Mouse (Mus musculus): Measurements from ENCODE around the gene Cbx3. TPM values are rescaled to one million over a fixed set of nuclear protein-coding genes. Genes with fewer than 3 reads are reported as not detected.

Cbx3 gene
- 169 and 198 TPM in 2 replicates for polyA plus RNA-seq (2015; fragmentation: Nextera tagmentation; extraction: Ambion mirVana)

DNA sequence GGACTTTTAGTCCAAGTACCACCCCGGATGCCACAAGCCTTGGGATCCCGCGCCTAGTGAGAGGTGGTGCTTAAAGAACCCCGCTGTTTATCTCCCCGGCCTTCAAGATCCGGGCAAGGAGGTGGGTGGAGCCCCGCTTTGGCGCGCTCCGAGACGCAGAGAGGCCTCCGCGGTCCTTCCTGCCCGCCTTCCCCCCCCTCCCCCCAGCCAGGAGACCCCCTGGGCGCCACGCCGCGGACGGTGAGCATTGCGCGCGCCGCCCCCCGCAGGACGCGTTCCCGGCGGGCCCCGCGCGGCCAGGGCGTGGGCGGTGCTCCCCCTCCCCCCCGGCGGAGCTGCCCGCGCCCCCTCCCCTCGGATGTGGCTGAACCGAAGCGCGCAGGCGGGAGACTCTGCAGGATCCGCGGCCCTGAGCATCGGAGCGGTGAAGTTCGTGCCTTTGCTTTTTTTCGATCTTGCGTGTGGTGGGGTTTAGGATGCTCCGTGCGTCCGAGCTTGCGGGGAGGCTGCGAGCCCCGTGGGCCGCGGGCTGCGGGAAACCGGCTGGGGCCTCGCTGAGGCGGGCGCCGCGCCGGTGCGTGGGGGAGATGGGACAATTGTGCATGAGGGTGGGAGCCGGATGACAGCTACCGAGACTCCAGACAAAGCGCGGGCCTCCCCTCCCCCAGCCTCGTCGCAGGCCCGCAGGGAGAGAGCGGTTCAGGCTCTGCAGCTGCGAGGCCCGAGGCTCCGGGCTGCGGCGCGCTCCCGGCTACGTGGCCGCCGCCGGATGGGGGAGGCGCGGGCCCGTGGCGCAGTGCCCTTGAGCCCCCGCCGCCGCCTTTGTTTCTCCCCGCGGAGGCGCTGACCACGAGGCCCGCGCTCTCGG lies at the start of gene Cbx3:
Gene Cbx3, plus strand, starts transcription at position 50 of the 868 bp plus-strand sequence.
- no peaks in the 10 kb centered on the region for H3K9me3 ChIP-seq (replicated peaks; ENCODE audit: control insufficient read depth, low read length)
- peak within 1 kb of the TSS; percentile 56 for H3K4me2 ChIP-seq (ENCODE audit: low read depth, low read length)
- H3K27ac ChIP-seq (ENCODE audit: low read length): peak within 1 kb of the TSS; percentile 98
- H3K9ac ChIP-seq (ENCODE audit: low read depth, low read length): peak within 1 kb of the TSS; percentile 98
- H3K4me3 ChIP-seq (ENCODE audit: low read depth, low read length): peak within 1 kb of the TSS; percentile 94
- ATAC-seq (ENCODE audit: low read depth): peak; percentile 73
- H3K27me3 ChIP-seq (ENCODE audit: control insufficient read depth, insufficient read depth, low read depth, low read length): no peaks in the 10 kb centered on the region
- under 1% methylated on average over 85 of the region's 99 CpGs for WGBS (ENCODE audit: insufficient replicate concordance)
- H3K4me1 ChIP-seq (ENCODE audit: control insufficient read depth, low read depth, low read length): peaks cover 30% of the 10 kb centered on the region
- H3K36me3 ChIP-seq (ENCODE audit: control insufficient read depth, insufficient read depth): peaks cover 35% of the 10 kb centered on the region

DNA sequence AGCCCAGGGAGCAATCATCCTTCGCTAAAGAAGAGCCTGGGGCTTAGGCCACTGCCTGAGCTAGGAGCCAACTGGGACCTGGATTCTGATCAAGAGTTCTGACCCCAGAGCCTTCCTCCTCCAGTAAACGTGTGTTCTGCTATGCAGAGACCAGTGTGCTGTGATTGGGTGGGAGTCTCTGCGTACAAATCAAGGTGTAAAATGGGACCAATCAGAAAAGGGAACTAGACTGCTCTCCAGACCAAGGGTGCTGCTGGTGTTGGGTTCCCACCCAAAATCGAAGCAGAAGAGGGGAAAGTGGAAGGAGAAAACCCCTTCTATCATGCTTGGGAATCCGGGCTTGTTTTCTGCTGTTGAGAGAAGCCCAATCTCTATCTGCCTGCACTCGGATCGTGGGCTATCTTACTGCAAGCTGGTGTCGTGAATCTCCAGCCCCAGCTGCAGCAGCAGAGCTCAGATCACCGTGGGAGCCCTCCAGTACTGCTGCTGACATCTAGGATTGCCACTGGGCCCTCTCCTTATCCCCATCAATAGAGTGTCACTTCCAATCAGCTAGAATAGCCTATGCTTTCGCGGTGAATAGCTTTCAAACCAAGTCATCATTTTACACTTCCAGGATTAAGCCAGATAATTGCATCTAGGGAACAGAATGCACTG lies 46.6 kb upstream of the Cbx3 start:
- Histone ChIP-seq H3K4me2 (ENCODE audit: low read depth, low read length) (no peak overlapping the region), H3K9me3 (replicated peaks; ENCODE audit: control insufficient read depth, low read length) (no peaks in the 10 kb centered on the region), H3K9ac (ENCODE audit: low read depth, low read length) (no peak overlapping the region), H3K36me3 (ENCODE audit: control insufficient read depth, insufficient read depth) (no peaks in the 10 kb centered on the region), H3K27me3 (ENCODE audit: control insufficient read depth, insufficient read depth, low read depth, low read length) (no peaks in the 10 kb centered on the region), H3K4me3 (ENCODE audit: low read depth, low read length) (no peak overlapping the region), H3K27ac (ENCODE audit: low read length) (no peak overlapping the region), H3K4me1 (ENCODE audit: control insufficient read depth, low read depth, low read length) (peaks cover 3% of the 10 kb centered on the region; the same call in 1 of the 2 replicates)
- 33% methylated on average over 11 of the region's 11 CpGs for WGBS (ENCODE audit: insufficient replicate concordance)
- ATAC-seq (ENCODE audit: low read depth): no peak

DNA sequence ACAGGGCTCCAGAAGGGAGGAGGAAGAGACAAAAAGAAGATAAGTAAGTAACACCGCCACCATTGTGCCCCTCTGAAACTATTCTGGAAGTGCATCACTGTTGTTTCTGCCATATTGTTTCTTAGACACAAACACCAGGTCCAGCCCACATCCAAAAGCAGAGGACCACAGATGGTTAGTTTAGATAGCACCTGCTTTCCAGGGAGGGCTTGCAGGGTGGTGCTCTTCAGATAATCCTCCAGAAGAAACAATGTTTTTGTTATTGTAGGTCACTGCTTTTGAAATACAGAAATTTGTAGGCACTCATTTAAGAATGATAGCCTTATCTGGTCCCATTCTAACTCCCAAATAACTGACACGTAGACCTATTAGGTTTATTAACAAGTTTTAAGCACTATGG lies 45.6 kb upstream of the Cbx3 start:
- Histone ChIP-seq H3K9me3 (replicated peaks; ENCODE audit: control insufficient read depth, low read length) (no peaks in the 10 kb centered on the region), H3K4me1 (ENCODE audit: control insufficient read depth, low read depth, low read length) (peaks cover 3% of the 10 kb centered on the region; the same call in 1 of the 2 replicates), H3K4me3 (ENCODE audit: low read depth, low read length) (no peak overlapping the region), H3K27ac (ENCODE audit: low read length) (no peak overlapping the region), H3K4me2 (ENCODE audit: low read depth, low read length) (no peak overlapping the region), H3K27me3 (ENCODE audit: control insufficient read depth, insufficient read depth, low read depth, low read length) (no peaks in the 10 kb centered on the region), H3K9ac (ENCODE audit: low read depth, low read length) (no peak overlapping the region), H3K36me3 (ENCODE audit: control insufficient read depth, insufficient read depth) (no peaks in the 10 kb centered on the region)
- 32% methylated on average over 2 of the region's 2 CpGs for WGBS (ENCODE audit: insufficient replicate concordance)
- ATAC-seq (ENCODE audit: low read depth): peak; percentile 39; the same call in 1 of the 2 replicates

DNA sequence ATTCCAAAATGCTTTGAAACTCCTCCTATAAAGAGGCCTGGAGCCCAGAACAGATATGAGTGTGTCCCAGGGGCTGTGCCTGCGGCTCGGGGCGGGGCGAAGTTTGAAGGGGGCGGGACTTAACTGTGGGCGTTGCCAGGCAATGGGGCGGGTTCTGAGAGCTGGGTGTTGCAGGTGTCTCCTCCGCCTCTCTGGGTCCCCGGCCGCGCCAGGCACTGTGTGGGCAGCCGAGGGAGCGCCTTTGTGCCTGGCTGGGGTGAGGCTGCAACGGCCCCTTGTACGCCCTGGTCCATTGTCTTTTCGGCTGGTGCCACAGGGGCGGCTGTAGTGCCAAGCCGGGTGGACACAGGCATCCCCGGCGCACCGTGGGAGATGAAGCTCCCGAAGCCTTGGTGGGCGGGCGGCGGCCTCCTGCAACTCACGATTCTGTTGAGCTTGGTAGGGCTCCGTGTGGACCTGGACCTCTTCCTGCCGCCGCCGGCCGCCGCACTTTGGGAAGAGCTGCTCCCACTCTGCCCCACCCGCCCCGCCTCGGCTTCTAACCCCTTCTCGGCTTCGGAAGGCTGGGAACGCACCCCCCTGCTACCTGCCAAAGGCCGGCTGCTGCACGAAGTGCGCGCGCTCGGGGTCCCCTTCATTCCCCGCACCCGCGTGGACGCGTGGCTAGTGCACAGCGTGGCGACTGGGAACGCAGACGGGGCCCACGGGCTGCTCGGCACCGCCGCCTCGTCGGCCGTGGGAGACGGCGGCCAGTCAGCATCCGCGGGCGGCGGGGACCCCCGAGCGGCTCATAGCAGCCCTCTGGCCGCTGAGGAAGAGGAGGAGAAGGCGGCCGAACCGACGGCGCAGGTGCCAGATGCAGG lies 37.4 kb upstream of the Cbx3 start, which contains the start of gene Nfe2l3:
Gene Nfe2l3, plus strand, starts transcription at position 136 of the 863 bp plus-strand sequence.
- peak within 1 kb of the TSS; percentile 75 for H3K4me2 ChIP-seq (ENCODE audit: low read depth, low read length)
- H3K36me3 ChIP-seq (ENCODE audit: control insufficient read depth, insufficient read depth): no peaks in the 10 kb centered on the region
- 1% methylated on average over 74 of the region's 74 CpGs for WGBS (ENCODE audit: insufficient replicate concordance)
- H3K4me1 ChIP-seq (ENCODE audit: control insufficient read depth, low read depth, low read length): peaks cover 13% of the 10 kb centered on the region
- H3K27ac ChIP-seq (ENCODE audit: low read length): no peak within 1 kb of the TSS
- no peak within 1 kb of the TSS for H3K9ac ChIP-seq (ENCODE audit: low read depth, low read length)
- peak within 1 kb of the TSS; percentile 47 for H3K4me3 ChIP-seq (ENCODE audit: low read depth, low read length)
- H3K27me3 ChIP-seq (ENCODE audit: control insufficient read depth, insufficient read depth, low read depth, low read length): peaks cover 42% of the 10 kb centered on the region
- no peaks in the 10 kb centered on the region for H3K9me3 ChIP-seq (replicated peaks; ENCODE audit: control insufficient read depth, low read length)
- ATAC-seq (ENCODE audit: low read depth): peak; percentile 90

DNA sequence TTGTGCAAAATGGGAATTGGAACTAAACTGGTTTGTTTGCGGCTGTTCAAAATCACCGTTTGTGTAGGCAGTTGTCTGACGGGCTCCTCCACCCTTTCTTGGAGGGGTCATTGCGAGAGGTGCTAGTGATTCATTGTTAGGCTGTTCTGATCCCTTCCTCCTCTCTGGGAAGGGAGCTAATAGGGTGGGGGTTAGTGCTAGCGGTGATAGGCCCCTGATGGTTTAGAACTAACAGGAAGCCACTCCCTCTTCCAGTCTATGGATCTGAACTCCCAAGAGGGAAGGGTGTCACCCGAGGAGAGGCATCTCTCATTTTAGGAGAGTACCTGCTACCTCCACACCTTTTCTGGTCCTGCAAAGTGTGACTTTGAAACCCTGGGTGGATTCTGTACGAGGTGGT lies 35.9 kb upstream of the Cbx3 start:
- Histone ChIP-seq H3K9me3 (replicated peaks; ENCODE audit: control insufficient read depth, low read length) (no peaks in the 10 kb centered on the region), H3K27ac (ENCODE audit: low read length) (no peak overlapping the region), H3K4me2 (ENCODE audit: low read depth, low read length) (no peak overlapping the region), H3K36me3 (ENCODE audit: control insufficient read depth, insufficient read depth) (no peaks in the 10 kb centered on the region), H3K9ac (ENCODE audit: low read depth, low read length) (no peak overlapping the region), H3K4me1 (ENCODE audit: control insufficient read depth, low read depth, low read length) (peaks cover 13% of the 10 kb centered on the region), H3K27me3 (ENCODE audit: control insufficient read depth, insufficient read depth, low read depth, low read length) (peaks cover 45% of the 10 kb centered on the region), H3K4me3 (ENCODE audit: low read depth, low read length) (no peak overlapping the region)
- ATAC-seq (ENCODE audit: low read depth): no peak
- 35% methylated on average over 7 of the region's 7 CpGs for WGBS (ENCODE audit: insufficient replicate concordance)

DNA sequence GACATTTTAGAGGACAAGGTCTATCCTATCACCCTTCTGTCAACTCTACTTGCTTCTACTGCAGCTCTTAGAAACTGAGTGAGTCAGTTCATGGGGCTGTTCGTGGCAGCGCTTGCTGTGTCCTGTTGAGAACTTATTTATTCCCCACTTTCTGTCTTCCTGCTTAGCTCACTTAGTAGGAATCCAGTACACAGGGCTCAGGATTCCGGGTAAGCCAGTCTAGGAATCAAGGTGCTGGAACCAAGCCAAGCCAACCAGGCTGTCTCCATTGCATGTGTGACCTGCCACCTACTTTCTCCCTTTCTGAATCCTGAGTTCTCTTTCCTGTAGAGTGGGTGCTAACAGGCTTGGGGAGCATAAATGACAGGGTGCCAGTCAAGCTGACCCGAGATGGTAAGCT lies 32.5 kb upstream of the Cbx3 start:
- 57% methylated on average over 4 of the region's 4 CpGs for WGBS (ENCODE audit: insufficient replicate concordance)
- no peak overlapping the region for H3K4me2 ChIP-seq (ENCODE audit: low read depth, low read length)
- H3K27me3 ChIP-seq (ENCODE audit: control insufficient read depth, insufficient read depth, low read depth, low read length): peaks cover 35% of the 10 kb centered on the region
- H3K4me3 ChIP-seq (ENCODE audit: low read depth, low read length): no peak overlapping the region
- H3K36me3 ChIP-seq (ENCODE audit: control insufficient read depth, insufficient read depth): no peaks in the 10 kb centered on the region
- peaks cover 7% of the 10 kb centered on the region for H3K4me1 ChIP-seq (ENCODE audit: control insufficient read depth, low read depth, low read length)
- ATAC-seq (ENCODE audit: low read depth): no peak
- H3K9me3 ChIP-seq (replicated peaks; ENCODE audit: control insufficient read depth, low read length): no peaks in the 10 kb centered on the region
- no peak overlapping the region for H3K9ac ChIP-seq (ENCODE audit: low read depth, low read length)
- H3K27ac ChIP-seq (ENCODE audit: low read length): no peak overlapping the region

DNA sequence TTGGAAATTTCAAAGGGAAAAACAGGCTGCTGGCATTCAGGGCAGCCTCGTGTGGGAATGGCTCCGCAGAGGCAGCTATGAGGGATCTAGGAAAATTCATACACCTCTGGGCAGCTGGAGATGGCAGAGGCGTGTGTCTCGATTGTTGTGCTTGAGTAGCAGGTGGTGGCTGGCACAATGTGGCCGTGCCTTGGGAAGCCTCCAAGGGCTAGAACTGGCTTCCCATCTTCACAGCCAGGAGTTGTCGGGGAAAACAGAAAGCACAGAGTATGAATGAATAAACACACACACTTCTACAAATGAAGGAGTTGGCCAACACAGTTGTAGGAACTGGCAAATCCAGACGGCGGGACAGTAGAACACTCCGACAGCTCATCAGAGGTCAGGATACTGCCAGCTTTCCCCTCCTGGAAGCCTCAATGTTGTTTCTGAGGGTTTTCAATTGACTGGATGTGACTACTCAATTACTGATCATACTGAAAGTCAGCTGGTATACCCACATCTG lies 31.3 kb upstream of the Cbx3 start:
- 69% methylated on average over 9 of the region's 9 CpGs for WGBS (ENCODE audit: insufficient replicate concordance)

DNA sequence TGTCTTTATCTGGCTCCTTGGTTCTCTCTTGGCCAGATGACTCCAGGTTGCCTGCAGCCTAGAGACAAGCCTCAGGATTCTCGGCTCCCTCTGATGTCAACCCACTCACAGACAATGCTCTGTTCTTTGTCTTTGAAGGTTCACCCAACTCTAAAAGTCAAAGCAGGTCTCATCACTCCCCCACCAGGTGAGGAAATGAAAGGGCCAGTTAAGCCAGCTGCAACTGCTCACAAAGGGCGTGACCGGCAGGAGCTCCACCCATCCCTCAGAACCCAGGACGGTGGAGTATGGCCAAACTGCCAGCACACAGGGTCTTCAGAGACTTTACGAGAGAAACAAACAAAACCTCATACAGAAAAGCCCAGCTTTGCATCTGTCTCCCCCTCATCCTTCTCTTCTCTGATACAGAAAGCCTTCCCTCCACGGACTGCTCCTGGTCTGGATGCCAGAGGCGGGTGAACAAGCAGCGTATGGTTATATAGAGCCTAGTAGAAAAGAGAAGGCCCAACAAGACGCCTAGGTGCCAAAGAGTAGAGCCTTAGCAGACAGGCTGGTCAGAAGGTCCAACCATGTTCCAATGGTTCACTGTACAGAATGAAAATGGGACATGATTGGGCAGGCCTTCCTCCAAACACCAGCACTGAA lies 27.8 kb upstream of the Cbx3 start:
- WGBS (ENCODE audit: insufficient replicate concordance): 48% methylated on average over 9 of the region's 9 CpGs
- Histone ChIP-seq H3K27ac (ENCODE audit: low read length) (no peak overlapping the region), H3K9me3 (replicated peaks; ENCODE audit: control insufficient read depth, low read length) (no peaks in the 10 kb centered on the region), H3K36me3 (ENCODE audit: control insufficient read depth, insufficient read depth) (no peaks in the 10 kb centered on the region), H3K27me3 (ENCODE audit: control insufficient read depth, insufficient read depth, low read depth, low read length) (peaks cover 3% of the 10 kb centered on the region; the same call in 1 of the 2 replicates), H3K9ac (ENCODE audit: low read depth, low read length) (no peak overlapping the region), H3K4me3 (ENCODE audit: low read depth, low read length) (no peak overlapping the region), H3K4me2 (ENCODE audit: low read depth, low read length) (no peak overlapping the region), H3K4me1 (ENCODE audit: control insufficient read depth, low read depth, low read length) (no peaks in the 10 kb centered on the region)
- ATAC-seq (ENCODE audit: low read depth): no peak

More for the DNA sequence above, 31.3 kb upstream of the Cbx3 start:
- H3K9me3 ChIP-seq (replicated peaks; ENCODE audit: control insufficient read depth, low read length): no peaks in the 10 kb centered on the region
- H3K4me1 ChIP-seq (ENCODE audit: control insufficient read depth, low read depth, low read length): no peaks in the 10 kb centered on the region
- no peaks in the 10 kb centered on the region for H3K36me3 ChIP-seq (ENCODE audit: control insufficient read depth, insufficient read depth)
- H3K4me2 ChIP-seq (ENCODE audit: low read depth, low read length): no peak overlapping the region
- no peak overlapping the region for H3K4me3 ChIP-seq (ENCODE audit: low read depth, low read length)
- ATAC-seq (ENCODE audit: low read depth): no peak
- H3K27me3 ChIP-seq (ENCODE audit: control insufficient read depth, insufficient read depth, low read depth, low read length): peaks cover 23% of the 10 kb centered on the region
- no peak overlapping the region for H3K27ac ChIP-seq (ENCODE audit: low read length)
- H3K9ac ChIP-seq (ENCODE audit: low read depth, low read length): no peak overlapping the region

Measured in liver, embryonic 16.5 days (tissue).